Mouse (Mus musculus): ENCODE results near the gene Myof. TPM values are rescaled to one million over a fixed set of nuclear protein-coding genes. Genes with fewer than 3 reads are reported as not detected.
A peak's percentile ranks its signal among the peaks of the same experiment; 100 is the strongest.

Myof gene
- total RNA-seq (2021): 1 to 10 TPM; 5.3 TPM
- long read RNA-seq, experiment 1, partial matches to known transcripts: 1 of 4 reads
- long read RNA-seq, experiment 1, other reads (novel, unspliced or antisense): 3 of 4 reads
- long read RNA-seq, experiment 2: 0 reads

DNA sequence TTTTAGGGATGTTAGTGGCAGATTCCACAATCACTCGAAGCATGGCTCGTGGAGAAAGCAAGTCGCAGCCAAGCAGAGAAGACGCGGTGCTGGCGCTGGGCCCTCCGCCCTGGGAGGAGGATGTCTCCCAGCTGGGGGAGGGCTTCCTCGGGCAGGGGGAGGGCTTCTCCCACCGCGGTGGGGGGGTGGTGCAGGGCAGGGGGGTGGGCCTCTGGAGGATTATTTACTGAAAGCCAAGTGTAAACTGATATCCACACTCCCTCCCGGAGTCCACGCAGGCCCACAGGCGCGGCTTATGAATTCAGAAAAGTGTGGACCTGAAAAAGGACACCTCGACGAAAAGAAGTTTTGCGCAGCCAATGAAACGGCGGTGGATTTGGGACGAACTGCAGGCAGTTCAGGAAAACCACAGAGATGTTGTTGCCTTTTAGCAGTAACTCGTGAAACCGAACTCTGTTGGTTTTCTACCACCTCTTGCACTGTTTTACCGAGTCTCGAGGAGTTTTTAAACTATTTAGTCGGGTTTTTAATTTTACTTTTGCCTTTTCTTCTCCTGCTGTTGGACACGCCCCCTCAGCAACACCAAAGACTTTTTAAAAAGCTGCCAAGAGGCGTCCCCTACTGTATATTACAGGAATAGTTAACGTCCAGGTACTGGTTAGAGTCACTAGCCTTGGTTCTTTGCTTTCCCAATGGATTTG lies at the start of gene Myof:
TSS of gene Myof (minus strand) at position 297 of the 701 bp plus-strand sequence.
- peak in 1 of 2 experiments; percentile 5 for DNase-seq (ENCODE audit: low spot score in 2 of 2)

DNA sequence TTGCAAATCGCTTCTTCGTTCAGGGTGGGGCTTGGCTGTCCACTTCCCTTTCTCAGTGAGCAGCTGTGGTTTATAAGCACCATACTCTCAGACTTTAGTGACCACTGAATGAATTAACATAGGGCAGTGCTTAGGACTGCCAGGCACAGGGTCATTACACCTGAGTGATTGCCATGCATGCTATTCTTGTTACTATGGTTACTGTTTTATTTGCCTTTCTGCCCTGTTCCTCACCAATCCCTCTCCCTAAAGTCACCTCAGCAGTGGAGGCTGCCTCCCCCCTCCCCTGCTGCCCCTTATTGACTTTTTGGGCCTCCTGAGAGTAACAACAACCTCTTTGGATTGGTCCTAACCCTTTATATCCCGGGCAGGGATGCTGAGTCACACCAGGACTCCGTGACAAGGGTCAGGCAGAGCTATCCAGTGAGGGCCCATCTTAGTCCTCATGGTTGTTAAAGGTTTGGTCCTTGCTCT lies 48.2 kb upstream of the Myof start:
- no peak for DNase-seq (ENCODE audit: low spot score in 2 of 2)

DNA sequence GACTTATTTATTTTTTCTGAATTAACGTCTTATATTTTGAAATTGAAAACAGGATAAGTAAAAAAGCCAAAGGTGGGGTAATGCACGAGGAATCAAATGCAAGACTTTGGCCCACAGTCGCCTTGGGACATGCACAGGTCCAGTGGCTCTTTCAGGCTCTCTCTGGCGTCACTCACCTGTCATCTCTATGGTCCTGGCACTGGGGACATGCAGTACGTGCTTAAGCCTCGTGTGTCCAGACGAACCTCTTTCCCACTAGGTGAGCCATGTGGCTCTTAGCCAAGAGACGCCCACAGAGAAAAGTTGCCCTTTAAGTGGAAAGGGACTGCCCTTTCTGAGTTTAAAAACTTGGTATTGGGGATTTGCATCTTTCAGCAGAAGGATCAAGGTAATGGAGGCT lies 46.0 kb upstream of the Myof start:
- no peak for DNase-seq (ENCODE audit: low spot score in 2 of 2)

DNA sequence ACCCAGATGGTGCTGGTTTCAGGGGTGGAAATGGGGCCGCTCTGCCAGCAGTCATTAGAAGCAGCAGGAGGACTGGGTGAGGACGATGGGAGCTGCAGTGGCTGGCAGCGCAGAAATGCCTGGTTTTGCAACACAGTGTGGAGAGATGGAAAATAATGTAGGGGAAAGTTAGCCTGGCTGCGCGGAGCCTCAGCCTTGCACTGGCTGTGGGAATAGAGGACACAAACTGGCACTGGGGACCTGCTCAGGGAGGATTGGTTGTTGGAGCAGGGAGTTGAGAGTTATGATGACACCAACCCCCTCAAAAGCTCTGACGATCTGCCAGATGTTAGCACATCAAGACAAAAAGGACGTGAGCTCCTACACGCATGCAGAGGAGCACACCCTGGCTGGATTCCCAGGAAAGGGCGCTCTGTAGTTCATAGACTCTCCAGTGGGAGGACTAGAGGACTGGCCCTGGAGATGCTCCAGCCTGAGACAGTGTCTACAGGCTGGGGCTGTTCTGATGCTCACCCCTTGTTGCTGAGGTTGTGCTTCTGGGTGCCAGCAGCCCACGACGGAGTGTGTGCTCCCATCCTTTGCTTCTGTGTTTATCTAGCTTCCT lies 43.7 kb upstream of the Myof start:
- DNase-seq (ENCODE audit: low spot score in 2 of 2): peak in 1 of 2 experiments; percentile 11

DNA sequence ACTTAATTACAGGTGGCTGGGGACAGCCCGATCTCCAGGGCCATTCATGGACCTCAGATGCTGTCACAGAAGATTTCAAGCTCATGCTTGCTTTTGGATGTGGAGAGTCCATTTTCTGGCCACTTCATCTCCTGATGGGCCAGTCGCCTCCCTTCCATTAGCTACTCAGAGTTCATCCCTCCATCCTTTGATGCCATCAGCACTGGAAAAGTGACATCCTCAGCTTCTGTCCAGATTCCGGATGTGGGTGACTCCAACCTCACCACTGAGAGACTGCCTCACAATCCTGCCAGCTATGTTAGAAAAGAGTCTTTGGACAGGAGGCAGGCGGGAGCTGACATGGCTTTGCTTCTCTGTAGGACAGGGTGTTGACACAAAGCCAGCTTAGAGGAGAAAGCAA lies 42.5 kb upstream of the Myof start:
- no peak for DNase-seq (ENCODE audit: low spot score in 2 of 2)

DNA sequence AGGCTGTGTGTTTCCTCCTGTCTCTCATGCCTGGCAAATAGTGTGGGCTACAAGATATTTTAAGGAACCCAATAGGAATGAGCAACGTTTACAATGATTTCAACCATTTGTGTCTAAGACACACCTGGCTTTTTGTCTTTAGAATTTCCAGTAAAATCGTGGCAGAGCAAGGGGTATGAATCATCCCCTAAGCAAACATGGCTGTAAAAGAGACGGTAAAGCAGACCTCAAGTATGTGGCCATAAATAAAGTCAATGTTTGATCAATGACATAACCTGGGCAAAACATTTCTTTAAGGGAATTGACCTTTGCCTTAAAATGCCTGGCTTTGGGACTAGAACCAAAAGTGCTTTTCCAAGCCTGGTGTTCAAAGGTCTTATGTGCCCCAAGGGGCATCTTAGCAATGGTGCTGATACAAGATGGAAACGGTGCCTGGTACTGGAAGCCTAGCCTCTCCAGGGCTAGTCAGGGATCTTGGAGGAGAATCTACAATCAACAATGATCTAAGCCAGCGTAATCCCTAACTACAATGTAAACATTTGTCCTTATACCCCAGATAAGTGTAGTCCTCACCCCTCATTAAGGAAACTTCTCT lies 39.7 kb upstream of the Myof start:
- no peak for DNase-seq (ENCODE audit: low spot score in 2 of 2)

DNA sequence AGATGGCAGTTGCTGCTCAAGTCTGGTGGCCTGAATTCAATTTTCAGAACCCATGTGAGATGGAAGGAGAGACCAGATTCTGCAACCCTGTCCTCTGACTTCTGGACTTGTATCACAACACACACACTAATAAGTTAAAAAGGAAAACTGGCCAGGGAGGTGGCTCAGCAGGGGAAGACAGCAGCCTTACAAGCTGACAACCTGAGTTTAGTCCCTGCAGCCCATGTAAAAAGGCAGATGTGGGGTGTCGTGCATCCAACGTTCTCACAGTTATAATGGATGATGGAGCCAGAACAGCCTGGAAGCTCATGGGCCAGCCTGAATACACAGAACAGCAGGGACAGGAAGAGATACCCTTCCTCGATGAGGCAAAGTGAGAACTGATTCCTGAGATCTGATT lies 38.0 kb upstream of the Myof start:
- DNase-seq (ENCODE audit: low spot score in 2 of 2): no peak

DNA sequence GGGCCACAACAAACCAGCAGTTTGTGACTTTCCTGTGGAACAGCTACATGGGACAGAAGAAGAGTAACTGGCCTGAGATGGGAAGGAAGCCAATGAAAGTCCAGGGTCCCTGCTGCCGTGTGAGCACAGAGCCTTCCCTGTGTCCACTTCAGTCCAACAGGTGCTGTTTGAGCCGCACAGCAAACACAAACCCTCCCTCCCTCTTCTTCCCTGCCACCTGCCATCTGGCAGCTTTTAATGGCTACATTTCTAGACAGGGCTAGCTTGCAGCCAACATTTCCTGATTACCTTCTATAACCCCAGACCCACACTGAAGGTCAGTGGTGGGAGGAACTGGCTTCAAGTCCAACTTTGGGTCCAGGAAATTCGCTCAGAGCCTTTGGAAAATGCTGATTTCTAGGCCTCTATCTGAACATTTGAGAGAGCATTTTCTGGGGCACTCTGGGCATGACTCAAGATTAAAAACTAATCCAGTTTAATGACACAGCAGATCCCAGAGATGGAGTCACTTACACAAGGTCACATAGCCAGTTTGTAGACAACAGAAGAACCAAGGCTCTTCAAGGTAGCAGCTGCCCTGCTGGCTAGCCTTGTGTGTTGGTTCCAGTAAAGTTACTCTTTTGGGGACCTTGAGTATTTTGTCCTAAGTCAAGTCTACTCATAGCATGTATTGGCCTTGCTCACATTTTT lies 34.6 kb upstream of the Myof start:
- DNase-seq (ENCODE audit: low spot score in 2 of 2): no peak

DNA sequence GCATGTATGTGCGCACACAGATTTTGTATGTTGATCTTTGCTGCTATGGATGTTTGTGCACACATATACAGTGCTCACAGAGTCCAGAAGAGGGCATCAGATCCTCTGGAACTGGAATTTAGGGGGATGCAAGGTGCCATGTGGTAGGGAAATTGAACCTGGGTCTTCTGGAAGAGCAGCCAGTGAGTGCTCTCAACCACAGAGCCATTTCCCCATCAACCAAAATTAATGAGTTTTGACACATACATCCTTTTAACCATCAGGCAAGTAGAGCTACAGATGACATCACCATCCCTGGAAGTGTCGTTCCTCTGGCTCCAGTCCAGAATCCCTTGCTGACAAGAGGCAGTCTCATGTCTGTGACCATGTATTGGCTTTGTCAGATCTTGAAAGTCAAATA lies 32.9 kb upstream of the Myof start:
- no peak for DNase-seq (ENCODE audit: low spot score in 2 of 2)

DNA sequence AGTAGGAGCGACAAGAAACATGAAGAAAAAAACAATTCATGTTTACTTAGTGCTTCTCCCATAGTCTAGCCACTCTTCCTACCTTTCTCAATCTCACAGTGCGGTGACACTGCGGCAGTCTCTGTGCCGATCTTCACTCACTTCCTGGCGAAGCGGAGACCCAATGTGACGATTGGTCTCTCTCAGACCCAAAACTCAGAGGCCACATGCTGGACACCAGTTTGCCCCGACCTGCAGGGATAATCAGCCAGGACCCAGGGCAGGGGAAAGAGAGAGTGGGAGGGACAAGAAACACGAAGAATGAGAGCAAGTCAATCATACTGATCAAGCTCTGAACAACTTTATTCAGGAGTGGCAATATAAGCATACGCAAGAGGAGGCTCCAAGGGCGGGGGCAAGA lies 31.7 kb upstream of the Myof start:
- DNase-seq (ENCODE audit: low spot score in 2 of 2): no peak

DNA sequence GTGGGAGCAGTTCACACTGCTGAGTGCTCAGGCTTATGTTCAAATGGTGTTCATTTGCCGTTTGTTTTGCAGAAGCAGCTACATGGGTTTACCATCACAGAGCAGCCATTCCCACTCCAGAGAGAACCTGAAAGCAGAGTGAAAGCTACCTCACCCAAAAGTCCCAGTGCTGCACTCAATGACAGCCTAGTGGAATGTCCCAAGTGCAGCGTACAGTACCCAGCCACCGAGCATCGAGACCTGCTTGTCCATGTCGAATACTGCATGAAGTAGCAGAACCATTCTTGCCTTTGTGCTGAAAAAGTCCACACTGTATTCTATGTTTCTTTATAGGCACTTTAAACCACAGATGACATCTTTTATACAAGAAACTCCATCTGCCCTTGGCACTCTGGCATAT lies 29.8 kb upstream of the Myof start:
- no peak for DNase-seq (ENCODE audit: low spot score in 2 of 2)

DNA sequence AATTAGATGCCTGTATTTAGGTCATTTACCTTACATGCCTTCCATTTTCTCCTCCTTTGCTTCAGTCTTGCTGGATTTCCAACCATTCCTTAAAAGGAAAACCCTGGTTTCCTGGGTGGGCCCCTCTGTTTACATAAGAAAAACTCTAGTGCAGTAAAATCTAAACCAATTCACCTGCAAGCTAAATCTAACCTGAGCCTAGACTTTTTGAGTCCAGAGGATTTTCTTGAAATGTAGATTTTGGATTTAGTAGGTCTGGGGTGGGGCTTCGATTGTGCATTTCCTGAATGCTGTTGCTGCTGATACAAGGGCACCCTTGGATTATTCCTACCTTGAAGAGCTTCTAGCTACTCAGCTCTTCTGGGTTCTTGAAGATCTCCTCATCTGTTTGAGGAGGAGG lies 20.7 kb upstream of the Myof start:
- no peak for DNase-seq (ENCODE audit: low spot score in 2 of 2)

DNA sequence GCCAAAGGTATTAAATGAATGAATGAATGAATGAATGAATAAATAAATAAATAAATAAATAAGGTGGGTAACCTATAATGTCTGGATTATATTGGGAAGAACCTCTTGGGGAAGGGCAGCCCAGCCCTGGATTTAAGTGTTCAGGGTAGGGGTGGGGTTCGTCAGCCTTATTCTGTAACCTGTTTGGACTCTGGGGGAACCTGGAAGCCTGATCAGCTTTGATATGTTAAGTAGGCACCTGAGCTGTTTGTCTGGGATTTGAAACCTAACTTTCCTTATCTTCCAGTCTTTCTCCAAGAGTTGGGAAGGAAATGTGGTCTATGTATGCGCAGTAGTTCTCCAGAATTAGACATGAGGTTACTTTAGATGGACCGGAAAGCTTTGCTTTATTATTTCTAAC lies 19.8 kb upstream of the Myof start:
- DNase-seq (ENCODE audit: low spot score in 2 of 2): no peak

DNA sequence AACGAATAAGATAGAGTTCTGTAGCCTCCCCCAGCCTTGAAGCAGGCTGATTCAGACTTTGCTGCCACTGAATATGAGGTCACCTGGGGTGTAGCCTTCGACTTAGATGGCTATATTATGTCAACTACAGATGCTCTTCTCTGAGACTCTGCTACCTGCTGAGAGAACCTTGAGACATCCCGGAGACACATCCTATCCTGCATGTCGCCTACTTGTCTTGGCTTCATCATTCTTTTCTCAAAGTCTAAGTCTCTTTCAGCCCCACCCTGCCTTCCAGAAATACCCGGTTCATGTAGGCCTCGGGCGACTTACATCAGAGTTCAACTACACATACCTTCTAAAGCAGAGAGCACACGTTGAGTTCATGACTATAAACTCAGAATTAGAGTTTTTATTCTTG lies 13.6 kb upstream of the Myof start:
- DNase-seq (ENCODE audit: low spot score in 2 of 2): no peak

DNA sequence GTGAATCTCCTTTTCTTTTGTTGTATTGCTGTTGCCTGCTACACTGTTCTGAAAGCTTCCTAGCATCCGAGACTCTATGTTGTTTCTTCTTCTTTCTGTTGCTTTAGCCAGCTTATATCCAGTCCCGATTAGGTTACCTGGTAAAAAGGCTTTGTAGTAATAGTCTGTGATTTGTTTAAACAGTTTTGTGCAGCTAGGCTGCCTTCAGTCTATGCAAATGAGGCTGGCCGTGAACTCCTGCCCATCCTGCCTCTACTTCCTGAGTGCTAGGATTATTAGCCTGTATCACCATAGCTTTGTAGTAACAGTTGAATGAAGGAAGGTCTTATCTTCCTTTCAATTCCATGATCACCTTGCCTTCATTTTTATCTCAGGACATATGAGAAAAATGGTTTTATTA lies 12.9 kb upstream of the Myof start:
- no peak for DNase-seq (ENCODE audit: low spot score in 2 of 2)

DNA sequence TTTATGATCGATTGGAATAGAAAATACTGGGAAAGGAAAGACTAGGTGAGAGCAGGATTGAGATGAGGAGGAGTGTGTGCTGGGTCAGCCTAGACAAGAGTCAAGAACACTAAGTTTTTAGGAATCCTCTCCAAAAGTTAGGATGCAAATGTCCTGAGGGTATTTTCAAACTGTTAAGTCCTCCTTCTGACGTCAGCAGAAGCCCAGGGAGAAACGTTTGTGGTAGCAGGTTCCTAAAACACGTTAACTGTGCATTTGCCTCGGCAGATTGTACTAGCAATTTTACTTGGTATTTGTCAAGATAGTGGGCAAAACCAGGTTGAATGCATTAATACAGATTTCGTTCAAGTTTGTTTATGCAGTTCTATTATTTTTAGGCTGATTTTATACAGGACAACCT lies 12.4 kb upstream of the Myof start:
- no peak for DNase-seq (ENCODE audit: low spot score in 2 of 2)

DNA sequence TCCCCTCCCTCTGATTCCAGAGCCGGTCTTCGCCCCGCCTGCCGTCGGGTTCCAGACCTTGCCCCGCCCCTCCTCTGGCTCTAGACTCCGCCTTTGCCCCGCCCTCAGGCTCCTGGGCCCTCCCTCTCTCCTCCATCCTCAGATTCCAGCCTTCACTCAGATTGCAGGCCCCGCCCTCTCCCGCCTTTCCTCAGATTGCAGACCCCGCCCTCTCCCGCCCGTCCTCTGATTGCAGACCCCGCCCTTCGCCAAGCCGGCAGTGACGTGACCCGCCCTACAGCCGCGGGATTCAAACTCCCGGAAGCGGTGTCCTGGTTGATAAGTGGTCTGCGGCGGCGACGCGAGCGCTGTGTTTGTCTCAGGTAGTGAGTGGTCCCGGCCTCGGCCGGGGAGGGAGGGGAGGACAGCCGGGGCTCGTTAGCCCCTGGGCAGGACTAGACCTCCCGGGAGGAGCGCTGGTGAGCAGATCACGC lies 11.4 kb upstream of the Myof start, which contains the start of gene Cep55:
TSS of gene Cep55 (plus strand) at position 292 of the 473 bp plus-strand sequence.
- DNase-seq (ENCODE audit: low spot score in 2 of 2): peak; percentile 91 to 93

DNA sequence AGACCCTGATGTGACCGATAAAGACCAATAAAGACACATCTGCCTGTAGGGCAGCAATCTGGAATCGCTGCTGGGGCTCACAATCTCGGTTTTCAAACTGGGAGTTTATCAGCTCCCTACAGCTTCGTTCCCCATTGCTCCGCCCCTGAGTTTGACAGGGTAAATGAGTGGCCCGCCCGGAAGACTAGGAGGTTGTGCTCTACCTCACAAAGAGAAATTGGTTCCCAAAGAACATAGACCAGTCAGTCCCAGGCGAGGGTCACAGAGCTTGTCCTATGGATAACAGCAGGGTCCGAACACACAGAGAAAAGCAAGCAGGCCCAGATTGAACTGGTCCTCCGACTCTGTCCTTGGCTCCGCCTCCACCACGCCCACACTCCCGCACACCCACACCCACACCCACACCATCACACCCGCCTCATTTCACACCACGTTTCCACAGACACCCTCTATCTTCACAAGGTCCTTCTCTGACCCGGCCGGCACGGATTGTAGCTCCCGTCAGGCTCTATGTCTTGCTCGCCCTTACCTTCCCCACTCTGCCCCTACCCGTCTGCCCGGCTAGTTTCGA lies 10.9 kb upstream of the Myof start:
- DNase-seq (ENCODE audit: low spot score in 2 of 2): peak in 1 of 2 experiments; percentile 49

DNA sequence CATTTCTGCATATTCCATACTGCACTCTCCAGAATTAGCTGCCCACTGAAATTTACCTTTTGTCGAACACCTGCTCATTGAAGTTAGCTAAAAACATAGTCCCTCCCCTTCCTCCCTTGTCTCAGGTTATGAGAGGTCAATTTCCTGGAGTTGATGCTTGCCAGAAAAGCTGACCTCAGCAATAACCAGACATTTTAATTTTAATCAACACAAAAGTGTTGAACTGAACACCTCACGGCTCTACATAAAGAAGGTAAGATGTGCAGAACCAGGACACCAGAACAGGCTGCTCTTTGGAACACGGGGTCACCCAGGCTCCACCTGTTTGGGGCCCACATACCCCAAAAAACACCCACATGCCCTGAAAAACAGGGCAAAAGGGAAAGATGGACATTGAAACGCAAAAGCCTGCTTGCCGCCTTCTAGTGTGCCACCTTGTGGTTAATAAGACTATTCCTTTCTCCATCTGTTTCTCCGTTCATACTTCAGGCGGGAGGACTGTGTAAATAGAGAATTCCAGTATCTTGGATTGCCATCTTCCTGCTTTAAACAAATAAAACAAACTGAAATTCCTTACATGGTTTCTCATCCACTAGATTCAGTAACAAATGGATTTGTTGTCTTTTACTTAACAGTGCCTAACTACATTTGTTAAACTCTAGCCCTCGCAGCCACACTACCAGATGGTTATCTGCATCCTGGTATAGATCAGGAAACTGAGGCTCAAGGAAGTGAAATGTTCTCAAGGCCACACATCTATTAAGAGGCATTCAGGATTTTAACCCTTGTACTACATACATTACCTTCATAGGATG lies 10.1 kb upstream of the Myof start:
- no peak for DNase-seq (ENCODE audit: low spot score in 2 of 2)

DNA sequence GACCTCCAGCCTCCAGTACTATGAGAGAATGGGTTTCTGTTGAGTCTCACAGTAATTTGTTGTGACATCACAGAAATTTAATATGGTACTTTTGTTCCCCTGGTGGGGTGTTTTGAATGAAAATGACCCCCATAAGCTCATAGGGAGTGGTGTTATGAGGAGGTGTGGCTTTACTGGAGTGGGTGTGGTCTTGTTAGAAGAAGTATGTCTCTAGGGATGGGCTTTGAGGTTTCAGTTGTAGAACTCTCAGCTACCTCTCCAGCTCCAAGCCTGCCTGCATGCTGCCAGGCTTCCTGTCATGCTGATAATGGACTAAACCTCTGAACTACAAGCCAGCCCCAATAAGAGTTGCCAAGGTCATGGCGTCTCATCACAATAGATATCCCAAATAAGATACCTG lies 6.3 kb upstream of the Myof start:
- no peak for DNase-seq (ENCODE audit: low spot score in 2 of 2)

Data from left cerebral cortex, adult 18-20 months (tissue).